Mouse (Mus musculus) thymus, adult 2 months (tissue): ENCODE data around the gene Fbxl21.

Experiments
- CTCF ChIP-seq: fragments of 200-500 bp; IDR thresholded peaks from 2 replicates; pipeline ENCODE4 v1.5.1; 2012; ENCODE audit warnings: mild to moderate bottlenecking, control low read depth, low read length, moderate library complexity, borderline replicate concordance; ENCODE audit not compliant: control insufficient read depth, poor library complexity, insufficient read depth; ENCODE audit errors: extremely low read depth
- POLR2A ChIP-seq: fragments of 200-500 bp; IDR thresholded peaks from 2 replicates; pipeline ENCODE4 v1.6.1; 2012; ENCODE audit warnings: mild to moderate bottlenecking, low read length, control low read depth, moderate library complexity; ENCODE audit not compliant: control insufficient read depth, poor library complexity, insufficient read depth; ENCODE audit errors: extremely low read depth

- TF ChIP-seq POLR2A (no peak), CTCF (no peak)
Observed at GRCm38 (mm10) chr13:56516311-56516710, 6.0 kb upstream of the Fbxl21 start.
